Mouse (Mus musculus) ES-CJ7 (cell line): ENCODE data around the gene Lgr4.

Source experiments
- DNase-seq: peaks from one replicate; pipeline ENCODE4 v3.0.0; 2011; ENCODE audit warnings: low read depth, low spot score

Lgr4 gene

DNA sequence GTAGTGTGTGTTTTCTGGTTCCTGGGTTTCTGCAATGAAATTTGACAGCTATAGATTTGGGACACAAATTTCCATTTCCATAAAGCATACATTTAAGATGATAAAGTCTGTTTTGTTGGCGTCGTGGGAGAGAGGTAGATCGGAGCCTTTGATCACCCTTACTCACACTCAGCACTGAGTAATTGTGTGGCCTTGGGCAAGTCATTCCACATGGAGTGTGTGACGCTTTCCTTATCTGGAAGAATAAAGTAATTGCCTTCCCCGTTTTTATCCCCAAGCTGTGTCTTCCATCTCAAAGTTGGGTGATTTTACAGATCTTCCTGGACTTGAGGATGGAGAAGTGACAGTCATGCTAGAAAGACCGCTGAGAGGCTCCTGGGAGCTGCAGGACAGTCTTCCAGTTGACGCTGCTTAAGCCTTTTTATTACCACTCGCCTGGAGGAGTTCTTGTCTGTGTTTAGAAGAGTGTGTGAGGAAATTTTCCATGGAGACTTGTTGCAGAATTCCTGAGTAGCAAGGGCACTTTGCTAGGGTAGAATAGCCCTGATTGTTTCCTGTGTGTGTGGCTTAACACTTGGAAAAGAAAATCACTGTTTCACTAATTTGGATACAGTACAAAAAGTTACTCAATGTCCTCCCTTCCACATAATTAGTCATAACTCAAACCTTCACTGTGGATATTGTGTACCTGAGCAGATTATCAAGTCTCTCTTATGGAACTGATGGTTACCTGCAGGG, 4.0 kb downstream of the Lgr4 start:
- no peak for DNase-seq

DNA sequence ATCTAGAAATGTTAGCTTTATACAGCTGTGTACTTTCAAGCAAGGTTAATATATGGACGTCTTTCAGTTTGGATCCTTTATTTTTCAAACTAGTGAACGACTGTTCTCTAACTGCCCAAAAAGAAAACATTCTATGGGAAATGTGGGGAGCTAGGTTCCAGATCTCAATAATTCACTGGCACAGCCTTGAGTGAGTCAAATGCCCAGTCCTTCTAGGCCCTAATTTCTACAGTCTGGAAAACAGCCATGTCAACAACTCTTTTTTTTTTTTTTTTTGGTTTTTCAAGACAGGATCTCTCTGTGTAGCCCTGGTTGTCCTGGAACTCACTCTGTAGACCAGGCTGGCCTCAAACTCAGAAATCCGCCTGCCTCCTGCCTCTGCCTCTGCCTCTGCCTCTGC, 4.9 kb downstream of the Lgr4 start:
- DNase-seq = no peak

DNA sequence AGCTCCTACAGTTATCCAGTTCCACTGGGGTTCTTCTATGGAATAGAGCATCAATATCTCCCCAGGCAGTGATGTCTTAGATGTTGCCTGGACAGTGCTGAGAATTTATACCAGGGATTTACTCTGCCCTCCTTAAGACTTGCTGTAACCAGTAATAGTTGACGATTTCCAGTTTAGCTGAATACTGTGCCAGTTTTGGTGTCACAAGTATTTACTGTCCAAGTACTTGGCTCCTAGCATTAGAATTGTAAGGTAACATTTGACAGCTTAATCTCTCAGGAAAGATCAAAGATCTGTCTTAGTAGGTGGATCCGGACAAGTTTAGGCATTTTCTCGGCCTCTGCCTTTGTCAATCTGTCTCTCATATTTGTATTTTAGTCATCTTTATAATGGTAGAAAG, 5.6 kb downstream of the Lgr4 start:
- DNase-seq = no peak

DNA sequence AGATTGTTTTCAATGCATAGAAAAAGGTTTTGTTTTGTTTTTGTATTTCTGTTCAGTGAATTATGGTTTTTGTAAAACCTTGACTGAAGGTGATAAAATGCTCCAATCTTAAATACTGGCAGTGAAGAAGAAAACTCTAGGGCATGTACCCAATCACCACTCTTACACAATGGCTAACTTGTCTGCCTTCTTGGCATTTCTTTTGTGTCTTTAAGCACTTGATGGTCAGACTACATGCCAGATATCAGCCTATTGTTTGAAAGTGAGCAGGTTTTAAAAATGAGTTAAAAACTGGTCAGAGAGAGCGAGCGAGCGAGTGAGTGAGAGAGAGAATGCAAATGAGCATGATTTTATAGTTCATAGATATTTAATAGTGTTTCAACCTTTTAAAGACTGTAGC, 6.5 kb downstream of the Lgr4 start:
- no peak for DNase-seq

DNA sequence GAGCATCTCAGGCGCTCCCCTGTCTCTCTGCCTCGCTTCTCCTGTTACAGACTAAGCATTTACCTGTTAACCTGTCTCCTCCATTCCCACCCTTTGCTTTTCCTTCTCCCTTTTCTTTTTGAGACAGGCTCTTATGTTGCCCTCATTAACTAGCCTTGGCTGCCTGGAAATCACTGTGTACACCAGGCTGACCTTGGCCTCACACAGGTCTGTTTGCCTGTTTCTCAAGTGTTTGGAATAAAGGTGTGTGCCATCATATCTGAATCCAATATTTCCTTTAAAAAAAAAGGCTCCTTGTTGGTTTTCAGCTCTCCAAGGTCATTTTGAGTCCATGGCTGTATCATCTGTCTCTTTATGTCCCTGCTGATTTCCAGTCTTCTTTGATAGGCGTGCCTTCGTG, 9.5 kb downstream of the Lgr4 start:
- DNase-seq = no peak

DNA sequence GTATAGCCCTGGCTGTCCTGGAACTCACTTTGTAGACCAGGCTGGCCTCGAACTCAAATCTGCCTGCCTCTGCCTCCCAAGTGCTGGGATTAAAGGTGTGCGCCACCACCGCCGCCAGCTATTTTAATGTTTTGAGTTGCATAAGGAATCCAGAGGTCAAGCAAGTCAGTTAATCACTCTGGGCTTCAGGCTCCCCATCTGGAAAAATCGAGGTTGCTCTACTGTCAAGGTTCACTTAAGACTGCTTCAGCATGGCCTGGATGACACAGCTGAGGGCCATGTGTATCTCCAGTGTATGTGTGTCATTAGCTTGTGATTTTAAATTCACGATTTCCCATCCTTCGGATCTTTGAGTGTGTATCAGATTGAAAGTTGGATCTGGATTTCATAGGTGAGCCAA, 10.0 kb downstream of the Lgr4 start:
- no peak for DNase-seq

DNA sequence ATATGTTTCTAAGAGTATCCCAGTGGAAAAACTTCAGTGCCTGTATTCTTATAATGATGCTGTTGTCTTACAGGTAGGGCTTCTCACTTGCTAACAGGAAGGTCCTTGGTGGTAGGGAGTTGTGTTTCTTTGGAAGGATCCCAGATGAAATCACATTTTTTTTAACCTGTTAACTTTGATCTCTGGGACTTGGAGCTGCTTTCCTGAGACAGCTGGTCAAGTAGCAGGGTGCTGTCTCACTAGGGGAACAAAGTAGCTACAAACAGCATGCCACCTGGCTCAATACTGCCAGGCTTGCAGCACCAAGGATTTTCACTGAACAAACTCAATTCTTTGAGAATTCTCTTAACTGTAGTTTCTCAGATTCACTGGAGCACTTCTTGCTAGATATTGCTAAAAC, 10.4 kb downstream of the Lgr4 start:
- DNase-seq = no peak

DNA sequence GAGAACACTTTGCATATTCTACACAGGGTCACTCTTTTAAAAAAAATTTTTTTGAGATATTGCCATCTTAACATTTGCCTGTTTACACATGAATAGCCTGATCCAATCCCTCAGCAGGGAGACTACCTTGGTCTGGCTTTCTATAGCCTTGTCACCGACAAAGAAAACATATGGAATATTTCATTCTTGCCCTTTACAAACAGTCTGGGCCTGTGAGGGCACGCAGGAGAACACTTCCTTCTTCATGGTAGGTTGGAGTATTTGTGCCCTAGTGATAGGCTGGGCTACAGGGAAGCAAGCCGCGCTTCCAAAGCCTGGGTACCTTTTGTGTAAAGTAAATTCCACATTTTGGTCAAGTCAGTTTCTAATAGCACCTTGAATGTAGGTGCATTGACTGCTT, 11.3 kb downstream of the Lgr4 start:
- no peak for DNase-seq

DNA sequence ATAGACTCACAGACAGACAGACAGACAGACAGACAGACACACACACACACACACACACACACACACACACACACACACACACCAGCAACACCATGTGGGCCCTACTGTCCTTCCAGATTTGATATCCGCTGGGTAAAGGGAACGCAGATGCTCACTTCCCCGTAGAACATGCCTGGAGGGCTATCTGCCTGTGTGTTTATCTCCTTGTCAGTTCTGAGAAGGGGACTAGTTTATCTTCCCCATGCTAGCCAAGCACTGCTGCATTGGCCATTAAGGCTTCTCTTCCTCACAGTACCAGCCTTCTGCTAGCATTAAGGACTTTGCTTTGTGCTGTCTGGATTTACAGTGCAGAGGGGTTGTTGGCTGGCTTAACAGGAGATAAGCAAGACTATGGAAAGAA, 11.8 kb downstream of the Lgr4 start:
- DNase-seq = no peak

DNA sequence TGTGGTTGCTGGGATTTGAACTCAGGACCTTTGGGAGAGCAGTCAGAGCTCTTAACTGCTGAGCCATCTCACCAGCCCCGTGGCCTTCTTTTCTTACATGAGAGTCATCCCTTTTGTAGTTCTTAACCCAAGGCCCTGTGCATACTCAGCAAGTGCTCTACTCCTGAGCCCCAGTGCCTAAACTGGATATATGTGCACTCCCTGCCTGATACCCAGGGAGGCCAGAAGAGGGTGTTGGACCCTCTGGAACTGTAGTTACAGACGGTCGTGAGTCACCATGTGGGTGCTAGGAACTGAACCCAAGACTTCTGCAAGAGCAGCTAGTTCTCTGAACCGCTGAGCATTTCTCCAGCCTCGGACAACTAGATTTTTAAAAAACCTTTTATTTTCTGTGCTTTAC, 12.9 kb downstream of the Lgr4 start:
- peak; percentile 50 for DNase-seq

DNA sequence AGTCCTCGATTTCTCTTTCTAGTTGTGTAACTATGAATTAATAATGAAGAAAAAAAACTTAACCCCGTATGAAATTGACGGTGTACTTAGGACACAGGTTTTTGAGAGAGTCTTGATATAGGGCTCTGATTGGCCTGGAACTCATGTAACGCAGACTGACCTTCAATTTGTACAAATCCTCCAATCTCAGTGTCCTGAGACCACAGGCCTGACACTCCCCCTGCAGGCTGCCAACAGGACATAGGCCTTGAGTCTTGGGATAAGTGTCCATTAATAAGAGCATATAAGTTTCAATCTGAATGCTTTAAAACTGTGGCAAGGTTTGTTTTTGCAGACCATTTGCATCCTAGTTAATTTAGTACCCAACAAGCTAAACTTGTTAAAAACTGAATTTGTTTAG, 13.3 kb downstream of the Lgr4 start:
- peak; percentile 48 for DNase-seq

DNA sequence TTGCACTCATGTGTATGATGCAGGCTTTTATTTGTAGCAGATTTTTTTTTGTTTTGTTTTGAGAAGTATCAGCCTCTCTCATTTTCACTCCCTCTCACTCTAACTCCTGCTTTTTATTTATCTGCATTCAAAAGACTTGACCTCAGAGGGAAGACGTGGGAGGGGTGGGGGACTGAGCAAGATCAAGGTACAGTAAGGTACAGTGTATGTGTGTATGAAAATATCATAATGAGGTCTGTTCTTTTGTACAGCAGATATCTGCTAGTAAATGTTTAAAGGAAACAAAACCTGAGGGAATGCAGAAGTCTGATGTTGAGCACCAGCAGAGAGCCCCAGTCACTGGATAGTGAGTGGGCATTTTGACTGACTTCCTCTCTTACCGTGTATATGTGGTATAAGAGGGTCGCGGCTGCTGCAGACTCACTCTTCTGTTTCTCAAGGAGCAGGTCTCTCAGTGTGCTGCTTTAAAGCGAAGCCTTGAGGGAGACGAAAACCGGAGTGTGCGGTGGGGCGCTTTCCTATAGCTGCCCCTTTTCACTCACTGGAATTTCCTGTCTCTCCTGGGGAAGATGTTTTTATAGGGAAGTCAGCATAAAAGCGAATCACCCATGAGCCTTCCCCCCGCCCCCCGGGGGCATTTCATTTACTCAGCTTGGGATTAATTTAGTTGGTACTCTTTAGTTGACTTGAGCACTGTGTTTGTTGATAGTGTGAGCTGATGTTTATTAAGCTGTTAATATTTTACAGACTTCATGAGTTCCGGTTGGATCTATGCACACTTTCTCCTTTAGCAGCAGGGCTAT, 14.7 kb downstream of the Lgr4 start:
- no peak for DNase-seq

DNA sequence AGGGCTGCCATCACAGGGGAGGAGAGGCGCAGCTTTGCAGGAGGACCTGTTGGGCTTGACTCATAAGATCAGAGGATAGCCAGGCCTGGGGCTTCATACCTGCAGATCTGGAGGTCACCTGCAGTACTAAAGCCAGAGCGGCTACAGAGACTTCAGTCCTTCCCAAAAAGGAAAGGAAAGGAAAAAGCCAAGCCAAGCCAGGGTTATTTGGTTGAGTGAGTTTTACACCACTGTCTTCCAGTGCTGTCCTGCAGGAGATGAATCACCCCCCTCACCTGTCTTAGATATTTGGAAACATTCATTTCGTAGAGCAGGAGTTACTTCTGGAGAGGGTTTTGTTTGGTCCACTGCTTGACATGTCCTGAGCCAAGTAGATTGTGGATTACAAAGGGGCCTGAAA, 15.7 kb downstream of the Lgr4 start:
- DNase-seq = no peak

DNA sequence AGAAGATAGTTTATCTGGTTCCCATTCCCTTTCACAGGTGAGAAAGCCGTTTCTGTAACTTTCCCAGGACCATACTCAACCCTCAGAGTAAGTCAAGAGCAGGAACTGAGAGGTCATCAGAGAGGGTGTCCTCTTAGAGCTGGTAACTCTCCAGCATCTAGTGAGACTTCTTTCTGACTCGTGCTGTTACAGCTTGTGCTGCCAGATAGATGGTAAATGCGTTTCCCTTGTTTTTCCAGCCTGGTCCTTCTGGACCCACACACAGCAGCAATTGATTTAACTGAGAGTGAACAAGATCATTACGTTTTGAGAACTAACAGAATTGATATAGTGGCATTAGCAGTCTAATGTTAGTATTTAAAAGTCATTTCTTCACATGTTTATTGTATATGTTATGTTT, 16.6 kb downstream of the Lgr4 start:
- no peak for DNase-seq

DNA sequence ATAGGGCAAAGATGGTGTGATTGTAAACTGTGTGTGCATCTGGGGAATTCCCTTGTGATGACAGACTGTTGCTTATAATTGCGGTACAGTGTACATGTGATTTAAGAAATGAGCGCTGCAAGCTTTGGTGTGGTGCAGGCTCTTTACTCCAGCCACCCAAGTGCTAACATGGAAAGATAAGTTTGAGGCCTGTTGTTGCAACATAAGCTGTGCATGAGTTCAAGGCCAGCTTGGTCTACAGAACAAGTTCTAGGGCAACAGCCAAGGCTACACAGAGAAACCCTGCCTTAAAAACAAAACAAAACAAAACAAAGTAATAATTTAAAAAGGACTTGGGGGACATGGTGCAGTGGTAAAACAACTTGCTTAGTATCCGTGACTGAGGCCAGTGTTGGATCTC, 17.7 kb downstream of the Lgr4 start:
- DNase-seq = no peak

DNA sequence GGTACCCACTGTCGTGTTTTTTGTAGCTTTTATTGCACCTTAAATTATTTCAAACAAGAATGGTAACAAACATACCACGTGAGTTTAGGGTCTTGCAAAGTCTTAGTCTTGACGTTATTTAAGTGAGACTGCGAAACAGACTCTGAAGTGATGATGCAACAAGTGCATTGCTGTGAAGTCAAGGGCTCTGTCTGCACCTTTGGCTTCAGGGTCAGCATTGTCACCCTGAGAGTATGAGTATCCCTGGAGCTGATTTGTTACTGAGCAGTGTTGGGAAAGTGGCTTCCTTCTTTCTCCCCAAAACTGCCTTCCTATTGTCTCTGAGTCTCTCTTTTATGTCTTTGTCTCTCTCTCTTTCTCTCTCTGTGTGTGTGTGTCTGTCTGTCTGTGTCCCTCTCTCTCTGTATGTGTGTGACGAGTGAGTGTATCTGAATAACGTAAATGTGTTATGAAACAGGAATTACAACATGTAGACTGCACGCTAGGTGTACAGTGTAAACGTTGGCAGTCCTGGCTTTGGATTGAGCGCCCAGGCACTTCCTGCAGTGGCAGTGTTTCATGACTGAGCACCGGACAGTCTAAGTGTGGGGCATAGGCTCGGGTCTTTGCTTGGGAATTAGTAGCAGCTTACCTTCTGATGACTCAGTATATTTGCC, 18.4 kb downstream of the Lgr4 start:
- no peak for DNase-seq

DNA sequence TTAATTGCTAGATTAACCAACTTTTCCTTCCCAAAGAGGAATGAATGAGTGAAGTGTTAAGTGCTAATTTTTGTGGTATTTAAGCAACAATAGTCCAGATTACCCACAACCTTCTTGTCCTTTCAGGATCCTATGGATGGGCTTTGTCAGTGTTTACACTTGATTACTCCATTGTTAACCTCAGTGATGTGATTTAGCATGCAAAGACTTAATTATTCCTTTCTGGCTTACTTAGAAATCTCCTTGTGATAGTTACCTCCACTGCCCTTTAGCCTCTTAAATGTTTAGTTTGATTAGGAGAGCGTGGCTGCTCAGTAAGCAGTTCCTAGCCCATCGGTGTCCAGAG, 18.9 kb downstream of the Lgr4 start:
- DNase-seq = peak; percentile 27

DNA sequence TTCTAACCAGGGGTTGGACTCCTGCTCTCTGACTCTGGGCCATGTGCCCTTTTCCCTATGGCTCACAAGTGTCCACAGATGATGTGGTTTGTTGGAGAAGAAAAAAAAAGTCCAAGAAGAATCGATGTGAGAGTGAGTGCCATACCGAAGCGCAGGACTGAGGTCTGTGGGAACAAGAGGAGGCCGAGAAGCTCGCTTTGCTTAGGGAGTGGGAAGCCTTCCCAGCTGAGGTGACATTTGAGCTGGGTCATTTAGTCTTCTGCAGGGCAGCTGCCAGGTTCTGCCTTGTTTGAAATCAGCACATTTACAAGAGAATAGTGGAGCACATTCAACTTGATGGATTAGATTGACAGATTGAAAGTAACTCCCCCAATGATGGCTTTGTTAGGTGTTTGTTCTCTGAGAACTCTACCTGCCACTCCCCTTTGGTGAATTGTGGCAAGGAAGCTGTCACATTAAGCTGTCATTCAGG, 24.6 kb downstream of the Lgr4 start:
- DNase-seq = peak; percentile 88

DNA sequence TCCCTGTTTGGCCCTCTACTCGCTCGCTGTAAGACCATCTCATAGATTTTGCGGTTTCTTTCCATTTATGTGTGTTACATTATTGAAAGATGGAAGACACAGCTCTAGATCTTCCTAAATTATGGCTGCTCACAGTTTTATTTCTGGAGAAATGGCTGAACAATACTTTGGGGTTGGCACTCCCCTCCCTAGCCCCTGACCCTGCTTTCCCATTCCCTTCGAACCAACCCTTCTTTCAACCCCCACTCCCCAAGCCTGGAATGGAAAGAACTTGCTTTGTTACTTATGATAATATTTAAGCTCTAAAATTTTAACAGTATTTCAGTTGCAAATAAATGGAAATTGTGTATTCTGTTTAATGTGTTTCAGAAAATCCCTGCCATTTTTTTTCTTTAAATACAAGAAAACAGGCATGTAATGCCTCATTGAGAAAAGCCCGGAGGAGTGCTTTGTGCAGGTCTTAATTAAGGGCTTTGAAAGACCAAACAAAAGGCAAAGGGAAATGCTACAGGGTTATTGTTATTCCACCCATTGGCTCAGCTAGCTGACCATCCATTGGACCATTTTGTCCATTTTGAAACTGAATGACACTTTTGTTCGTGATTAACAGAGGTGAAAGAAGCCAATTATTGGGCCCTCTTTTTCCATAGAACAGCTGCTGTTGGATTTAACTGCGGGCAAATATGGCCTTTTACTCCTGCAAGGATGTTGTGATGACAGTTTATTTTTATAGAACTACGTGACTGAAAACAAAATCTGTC, 25.5 kb downstream of the Lgr4 start:
- peak; percentile 65 for DNase-seq

DNA sequence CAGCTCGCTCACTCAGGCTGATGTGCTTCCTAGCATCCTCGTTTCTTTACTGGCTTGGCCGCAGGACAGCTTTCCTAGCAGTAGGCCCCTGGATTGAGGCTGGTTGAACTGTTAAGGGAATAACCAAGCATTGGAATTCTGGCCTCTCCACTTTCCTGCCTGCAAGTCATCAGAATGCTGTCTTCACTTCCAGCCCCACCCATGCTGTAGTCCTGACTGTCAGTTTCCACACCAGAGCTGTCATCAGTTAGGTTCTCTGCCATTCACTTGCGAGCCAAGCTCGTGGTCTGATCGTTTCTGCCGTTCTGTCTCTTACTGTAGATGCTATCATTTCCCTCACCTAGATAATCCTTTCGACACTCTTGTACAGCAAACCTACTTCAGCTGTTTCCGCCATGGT, 27.5 kb downstream of the Lgr4 start:
- DNase-seq = no peak

DNA sequence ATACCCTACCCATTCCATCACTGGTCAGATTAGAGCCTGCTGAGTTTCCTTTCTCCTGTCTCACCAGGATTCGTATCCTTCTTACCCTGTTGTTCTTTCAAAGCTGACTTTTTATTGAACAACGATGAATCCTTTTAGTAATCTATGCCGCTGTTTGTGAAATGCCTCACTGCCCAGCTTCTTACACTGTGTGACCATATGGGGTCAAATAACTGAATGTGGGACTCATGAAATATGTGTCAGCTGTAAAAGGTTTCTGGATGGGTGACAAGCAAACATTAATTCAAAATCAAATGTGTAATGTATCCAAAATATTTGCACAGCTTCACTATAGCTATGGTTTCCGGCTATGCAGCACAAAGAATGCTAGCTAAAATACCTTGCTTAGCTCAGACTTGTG, 28.1 kb downstream of the Lgr4 start:
- DNase-seq = no peak

DNA sequence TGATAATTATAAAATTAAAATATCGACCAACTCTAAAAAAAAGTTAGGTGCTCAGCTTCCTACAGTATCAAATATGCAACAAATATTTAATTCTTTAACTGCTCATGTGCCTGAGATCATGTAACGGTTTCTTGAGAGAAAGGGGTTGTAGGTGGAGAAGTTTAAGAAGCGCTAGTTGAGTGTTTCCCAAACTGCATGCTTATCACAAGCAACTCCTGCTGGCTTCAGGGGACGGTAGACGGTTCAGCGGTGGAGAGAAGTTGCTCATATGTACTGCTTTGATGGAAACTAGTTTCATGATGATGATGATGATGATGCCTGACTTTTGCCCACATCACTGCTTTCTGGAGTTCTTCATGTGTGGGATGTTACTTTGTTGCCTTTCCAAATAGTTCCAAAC, 29.0 kb downstream of the Lgr4 start:
- DNase-seq = no peak
